Mouse (Mus musculus) forebrain, embryonic 15.5 days (tissue): Measurements from ENCODE around the gene Rufy4. TPM values are rescaled to one million over a fixed set of nuclear protein-coding genes. Genes with fewer than 3 reads are reported as not detected.
"Not testable (repeated sequence)": the region's sequence is repeated elsewhere in the genome, so short reads cannot be mapped to it uniquely, and the experiment has no call there.

Experiments used
- ATAC-seq: fragments of 200-750 bp; cut with Nextera tagmentation; replicated peaks from 2 replicates; pipeline ENCODE4 v1.8.0; 2017; ENCODE audit warnings: mild to moderate bottlenecking, moderate TSS enrichment, moderate library complexity
- H3K27ac ChIP-seq: fragments of 300-500 bp; sonication (generic); replicated peaks from 2 replicates; pipeline ENCODE4 v1.5.1; 2015; ENCODE audit warnings: mild to moderate bottlenecking, inconsistent platforms
- H3K27me3 ChIP-seq: fragments of 300-500 bp; sonication (generic); 2 replicates; pipeline ENCODE4 v1.6.1; 2015; ENCODE audit warnings: inconsistent platforms
- H3K36me3 ChIP-seq: fragments of 300-500 bp; sonication (generic); 2 replicates; pipeline ENCODE4 v1.6.1; 2015; ENCODE audit warnings: mild to moderate bottlenecking, inconsistent platforms
- H3K4me1 ChIP-seq: fragments of 300-500 bp; sonication (generic); 2 replicates; pipeline ENCODE4 v1.6.1; 2015; ENCODE audit warnings: inconsistent platforms
- H3K4me2 ChIP-seq: fragments of 300-500 bp; sonication (generic); replicated peaks from 2 replicates; pipeline ENCODE4 v1.6.1; 2015; ENCODE audit warnings: mild to moderate bottlenecking, inconsistent platforms
- H3K4me3 ChIP-seq: fragments of 300-500 bp; sonication (generic); 2 replicates; pipeline ENCODE4 v1.5.1; 2015; ENCODE audit warnings: mild to moderate bottlenecking, inconsistent platforms
- H3K9ac ChIP-seq: fragments of 300-500 bp; sonication (generic); replicated peaks from 2 replicates; pipeline ENCODE4 v1.6.1; 2015; ENCODE audit warnings: mild to moderate bottlenecking, inconsistent platforms
- H3K9me3 ChIP-seq: fragments of 300-500 bp; sonication (generic); 2 replicates; pipeline ENCODE4 v1.6.1; 2016; ENCODE audit warnings: inconsistent platforms
- WGBS: fragments of 180-500 bp; shearing (Covaris S2); methylation state at CpG from one replicate; pipeline ENCODE4 v1.1.7; 2015; ENCODE audit warnings: mixed read lengths; 5-methylcytosine and 5-hydroxymethylcytosine counted together
- polyA plus RNA-seq: library from polyadenylated mRNA; unstranded; fragments of >200 nt; fragmentation: Nextera tagmentation; extraction: Ambion mirVana; gene quantifications from 2 replicates; pipeline ENCODE4 v1.2.1, GENCODE M21; 2015

The Rufy4 gene
- polyA plus RNA-seq, 1 experiment from 2014 or later = 0.14 TPM

GRCm38 (mm10) chr1:74132011-74132410, 6.7 kb downstream of the Rufy4 start:
- Histone ChIP-seq H3K27me3 (no peaks in the 10 kb centered on the region), H3K9me3 (no peaks in the 10 kb centered on the region), H3K9ac (no peak overlapping the region), H3K4me2 (no peak overlapping the region), H3K27ac (no peak overlapping the region), H3K36me3 (no peaks in the 10 kb centered on the region), H3K4me1 (no peaks in the 10 kb centered on the region), H3K4me3 (no peak overlapping the region)
- no peak for ATAC-seq
- 79% methylated on average over 3 of the region's 3 CpGs for WGBS

DNA sequence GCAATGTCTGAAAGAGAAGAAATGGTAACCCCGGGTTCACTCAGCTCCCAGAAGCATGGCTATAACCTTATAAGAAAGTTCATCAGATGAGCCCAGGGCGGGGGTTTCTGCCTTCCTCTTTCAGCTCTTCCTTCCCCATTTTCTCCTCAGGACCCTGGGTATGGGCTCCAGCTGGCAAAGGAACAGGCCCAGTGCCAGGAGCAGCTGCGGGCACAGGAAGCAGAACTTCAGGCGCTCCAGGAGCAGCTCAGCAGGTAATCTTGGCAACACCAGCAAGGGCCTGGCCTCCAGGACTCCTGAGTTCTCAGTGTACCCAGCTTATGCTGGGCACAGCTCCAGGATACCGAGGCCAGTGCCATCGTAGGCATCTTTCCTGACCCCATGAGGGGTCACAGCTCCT, 8.6 kb downstream of the Rufy4 start:
- ATAC-seq = no peak
- Histone ChIP-seq H3K27ac (no peak overlapping the region), H3K9me3 (no peaks in the 10 kb centered on the region), H3K9ac (no peak overlapping the region), H3K4me2 (no peak overlapping the region), H3K4me3 (no peak overlapping the region), H3K27me3 (no peaks in the 10 kb centered on the region), H3K4me1 (no peaks in the 10 kb centered on the region), H3K36me3 (no peaks in the 10 kb centered on the region)
- WGBS = 73% methylated on average over 6 of the region's 6 CpGs

DNA sequence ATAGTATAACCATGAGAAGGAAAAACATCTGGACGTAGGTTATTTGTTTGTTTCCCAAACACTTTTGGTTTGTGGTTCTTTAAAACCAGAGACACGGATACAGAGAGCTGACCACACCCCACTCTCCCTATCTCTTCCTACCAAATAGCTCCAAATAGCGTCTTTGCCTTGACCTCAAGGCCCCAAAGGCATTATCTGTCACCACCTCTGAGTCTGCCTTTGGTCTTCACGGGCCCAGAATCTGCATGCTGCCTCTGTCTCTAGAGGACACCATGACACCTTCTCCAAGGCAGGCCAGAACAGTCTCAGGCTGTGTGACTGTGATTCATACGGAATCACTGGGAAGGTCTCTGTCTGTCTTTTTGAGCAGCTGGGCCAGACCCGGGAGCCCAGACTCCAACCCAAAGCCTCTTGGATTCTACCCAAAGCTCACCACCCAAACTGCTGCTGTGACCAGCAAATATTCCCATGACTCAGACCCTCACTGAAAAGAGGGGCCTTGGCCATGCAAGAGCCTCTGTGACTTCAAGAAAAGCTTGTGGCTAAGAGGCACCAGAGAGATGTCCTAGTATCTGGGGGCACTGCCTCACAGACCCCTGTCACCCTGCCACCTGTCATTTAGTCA, 10.1 kb downstream of the Rufy4 start:
- no peaks in the 10 kb centered on the region for H3K27me3 ChIP-seq
- no peaks in the 10 kb centered on the region for H3K36me3 ChIP-seq
- no peak overlapping the region for H3K4me2 ChIP-seq
- no peak overlapping the region for H3K9ac ChIP-seq
- H3K9me3 ChIP-seq = no peaks in the 10 kb centered on the region
- ATAC-seq = no peak
- WGBS = 80% methylated on average over 6 of the region's 6 CpGs
- no peak overlapping the region for H3K27ac ChIP-seq
- no peak overlapping the region for H3K4me3 ChIP-seq
- H3K4me1 ChIP-seq = no peaks in the 10 kb centered on the region

DNA sequence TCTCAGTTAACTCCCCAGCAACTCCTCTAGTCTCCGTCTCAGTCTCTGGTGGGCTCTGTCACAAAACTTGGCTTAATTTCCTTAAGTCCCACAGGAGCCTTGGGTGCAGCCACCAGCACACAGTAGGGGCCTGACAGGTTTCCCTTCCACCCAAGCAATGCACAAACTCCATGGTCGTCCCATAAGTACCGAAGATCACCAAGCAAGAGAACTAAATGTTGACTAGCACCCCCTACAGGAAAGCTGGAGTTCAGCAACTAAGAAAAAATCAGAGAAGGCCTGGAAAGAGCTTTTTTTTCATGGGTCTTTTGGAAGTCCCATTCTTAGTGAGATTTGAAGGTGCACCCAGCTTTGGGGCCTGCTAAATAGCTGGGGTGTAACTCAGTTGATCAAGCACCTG, 14.1 kb downstream of the Rufy4 start:
- Histone ChIP-seq H3K27me3 (no peaks in the 10 kb centered on the region), H3K9me3 (no peaks in the 10 kb centered on the region), H3K36me3 (no peaks in the 10 kb centered on the region), H3K27ac (no peak overlapping the region), H3K4me1 (no peaks in the 10 kb centered on the region), H3K4me3 (no peak overlapping the region), H3K4me2 (no peak overlapping the region), H3K9ac (no peak overlapping the region)
- WGBS = 53% methylated on average over 3 of the region's 3 CpGs
- no peak for ATAC-seq

DNA sequence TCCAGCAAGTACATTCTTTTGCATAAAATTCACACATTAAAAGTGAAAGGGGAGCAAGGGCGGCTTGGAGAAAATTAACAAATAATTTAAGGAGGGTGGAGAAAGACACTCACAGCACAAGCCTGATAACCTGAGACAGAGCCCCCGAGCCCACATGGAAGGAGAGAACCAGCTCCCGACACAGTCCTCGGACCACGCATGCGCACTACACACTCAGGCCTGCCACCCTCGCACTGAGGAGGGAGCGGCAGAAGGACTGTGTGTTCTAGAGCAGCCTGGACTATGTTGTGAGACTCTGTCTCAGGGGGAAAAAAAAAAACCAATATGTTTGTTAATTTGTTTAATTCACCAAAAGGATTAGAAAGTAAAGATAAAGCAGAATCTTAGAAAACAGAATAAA, 16.4 kb downstream of the Rufy4 start:
- H3K27me3 ChIP-seq = no peaks in the 10 kb centered on the region
- ATAC-seq = no peak
- H3K36me3 ChIP-seq = no peaks in the 10 kb centered on the region
- H3K4me2 ChIP-seq = no peak overlapping the region
- no peak overlapping the region for H3K4me3 ChIP-seq
- H3K27ac ChIP-seq = no peak overlapping the region
- H3K9ac ChIP-seq = no peak overlapping the region
- H3K9me3 ChIP-seq = no peaks in the 10 kb centered on the region
- H3K4me1 ChIP-seq = no peaks in the 10 kb centered on the region
- 73% methylated on average over 8 of the region's 8 CpGs for WGBS

DNA sequence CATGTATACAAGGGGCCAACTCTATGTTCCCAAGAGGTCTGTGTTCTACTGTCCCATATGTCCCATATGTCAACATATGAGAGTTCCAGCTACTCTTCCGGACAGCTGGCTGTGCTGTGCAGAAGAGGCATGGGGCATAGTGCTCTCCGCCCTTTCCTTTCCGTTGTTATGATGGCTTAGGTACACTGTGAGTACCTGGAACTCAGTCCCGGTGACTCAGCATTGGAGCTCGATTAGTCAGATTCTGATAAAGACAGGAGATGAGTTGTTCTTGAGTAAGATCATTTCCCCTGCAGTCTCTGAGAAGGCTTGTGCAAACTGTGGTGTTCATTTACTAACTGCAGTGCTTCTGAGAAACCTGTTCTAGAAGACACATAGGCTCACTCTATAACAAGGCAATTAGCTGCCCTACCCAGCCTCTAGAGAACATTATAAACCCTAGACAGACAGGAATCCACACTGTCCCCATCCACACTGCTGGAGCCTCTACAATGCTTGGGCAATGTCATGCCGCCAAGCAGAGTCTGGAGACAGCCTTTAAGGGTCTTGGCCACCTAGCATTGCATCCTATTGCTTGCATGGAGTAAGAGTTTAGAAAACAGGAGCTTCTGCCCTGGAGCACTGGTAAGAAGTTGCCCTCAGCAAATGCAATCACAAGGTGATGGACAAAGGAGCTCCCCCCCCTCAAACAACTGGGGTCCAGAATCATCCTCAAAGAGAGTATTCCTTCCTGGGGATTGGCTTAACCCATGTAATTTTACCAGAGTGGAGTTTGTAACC, 24.0 kb downstream of the Rufy4 start:
- no peak overlapping the region for H3K4me3 ChIP-seq
- no peaks in the 10 kb centered on the region for H3K27me3 ChIP-seq
- no peaks in the 10 kb centered on the region for H3K36me3 ChIP-seq
- H3K27ac ChIP-seq = no peak overlapping the region
- no peak for ATAC-seq
- no peak overlapping the region for H3K4me2 ChIP-seq
- no peaks in the 10 kb centered on the region for H3K9me3 ChIP-seq
- 90% methylated on average over 6 of the region's 6 CpGs for WGBS
- H3K4me1 ChIP-seq = no peaks in the 10 kb centered on the region
- H3K9ac ChIP-seq = no peak overlapping the region

GRCm38 (mm10) chr1:74150101-74150500, 24.8 kb downstream of the Rufy4 start:
- WGBS = 55% methylated on average over 3 of the region's 3 CpGs
- Histone ChIP-seq H3K4me2 (no peak overlapping the region), H3K27ac (no peak overlapping the region), H3K36me3 (no peaks in the 10 kb centered on the region), H3K9me3 (no peaks in the 10 kb centered on the region), H3K4me3 (no peak overlapping the region), H3K27me3 (no peaks in the 10 kb centered on the region), H3K9ac (no peak overlapping the region), H3K4me1 (no peaks in the 10 kb centered on the region)
- no peak for ATAC-seq

GRCm38 (mm10) chr1:74151091-74151490, 25.8 kb downstream of the Rufy4 start:
- H3K27me3 ChIP-seq = no peaks in the 10 kb centered on the region
- H3K4me2 ChIP-seq = no peak overlapping the region
- no peak overlapping the region for H3K9ac ChIP-seq
- no peak for ATAC-seq
- no peaks in the 10 kb centered on the region for H3K9me3 ChIP-seq
- WGBS = 88% methylated on average over 3 of the region's 3 CpGs
- no peak overlapping the region for H3K27ac ChIP-seq
- no peaks in the 10 kb centered on the region for H3K36me3 ChIP-seq
- no peaks in the 10 kb centered on the region for H3K4me1 ChIP-seq
- no peak overlapping the region for H3K4me3 ChIP-seq

DNA sequence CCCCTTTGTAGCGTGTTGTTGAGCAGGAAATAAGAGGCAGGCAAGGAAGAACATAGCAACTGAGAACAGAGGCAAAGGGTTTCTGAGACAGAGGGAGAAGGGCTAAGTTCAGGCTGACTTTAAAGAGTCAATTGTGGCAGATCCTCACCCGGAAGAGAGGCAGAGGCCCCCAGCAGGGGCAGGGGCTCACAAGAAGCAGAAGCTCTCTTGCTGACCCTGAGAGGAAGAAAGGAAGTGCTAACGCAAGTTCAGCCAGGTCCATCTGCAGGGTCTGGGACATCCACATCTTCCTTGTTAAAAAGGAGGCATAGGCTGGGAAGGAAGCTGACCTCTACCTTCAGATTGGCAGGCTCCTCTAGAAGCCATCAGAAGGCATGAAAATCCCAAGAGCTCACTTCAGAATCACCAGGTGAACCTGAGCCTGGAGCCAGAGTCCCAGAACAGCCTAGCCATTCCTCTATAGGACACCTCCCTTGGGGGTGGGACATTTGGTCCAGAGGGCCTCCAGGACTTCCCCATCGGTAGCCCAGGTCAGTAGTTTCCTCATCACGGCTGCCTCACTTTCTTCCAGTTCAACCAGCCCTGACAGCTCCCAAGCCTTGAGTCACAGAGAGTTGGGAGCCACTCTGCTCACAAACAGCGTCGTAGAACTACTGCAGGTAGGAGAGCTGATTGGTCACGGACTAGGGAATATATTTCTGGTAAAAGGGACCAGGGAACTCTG, 28.3 kb downstream of the Rufy4 start, which contains the start of gene Cxcr2:
Gene Cxcr2, plus strand, starts transcription at position 529 of the 724 bp plus-strand sequence.
- H3K36me3 ChIP-seq = no peaks in the 10 kb centered on the region
- H3K4me3 ChIP-seq = no peak within 1 kb of the TSS
- WGBS = 84% methylated on average over 8 of the region's 8 CpGs
- H3K9me3 ChIP-seq = no peaks in the 10 kb centered on the region
- H3K4me2 ChIP-seq = no peak within 1 kb of the TSS
- H3K4me1 ChIP-seq = no peaks in the 10 kb centered on the region
- no peaks in the 10 kb centered on the region for H3K27me3 ChIP-seq
- H3K27ac ChIP-seq = no peak within 1 kb of the TSS
- ATAC-seq = no peak
- no peak within 1 kb of the TSS for H3K9ac ChIP-seq

DNA sequence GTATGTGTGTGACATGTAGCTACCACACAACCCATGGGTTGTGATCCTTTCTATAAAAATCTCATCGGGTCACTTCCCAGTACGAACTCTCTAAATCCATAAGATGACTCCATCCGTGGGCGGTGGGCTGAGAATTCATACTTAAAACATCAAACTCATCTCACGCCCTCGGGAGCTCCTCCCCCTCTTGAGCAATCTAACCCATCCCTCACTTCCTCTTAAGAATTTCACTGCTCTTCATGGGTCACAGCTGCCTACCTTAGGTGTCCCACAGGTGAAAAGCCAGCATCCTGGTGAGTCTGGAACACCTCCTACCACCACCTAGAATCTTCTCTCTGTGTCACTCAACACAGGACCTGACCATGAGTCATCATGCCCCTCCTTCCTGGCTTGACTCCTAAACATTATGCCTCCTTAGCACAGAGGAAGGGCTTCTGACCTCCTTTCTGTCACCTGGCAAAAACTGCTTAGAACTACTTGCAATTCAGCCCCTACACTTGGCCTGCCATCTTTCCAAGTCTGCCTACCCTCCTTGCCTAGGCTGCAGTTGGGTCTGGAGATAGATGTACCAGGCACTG, 30.2 kb downstream of the Rufy4 start:
- Histone ChIP-seq H3K9me3 (no peaks in the 10 kb centered on the region), H3K9ac (no peak overlapping the region), H3K4me2 (no peak overlapping the region), H3K4me1 (no peaks in the 10 kb centered on the region), H3K27me3 (no peaks in the 10 kb centered on the region), H3K27ac (no peak overlapping the region), H3K4me3 (no peak overlapping the region), H3K36me3 (no peaks in the 10 kb centered on the region)
- no peak for ATAC-seq
- 90% methylated on average over 6 of the region's 6 CpGs for WGBS

DNA sequence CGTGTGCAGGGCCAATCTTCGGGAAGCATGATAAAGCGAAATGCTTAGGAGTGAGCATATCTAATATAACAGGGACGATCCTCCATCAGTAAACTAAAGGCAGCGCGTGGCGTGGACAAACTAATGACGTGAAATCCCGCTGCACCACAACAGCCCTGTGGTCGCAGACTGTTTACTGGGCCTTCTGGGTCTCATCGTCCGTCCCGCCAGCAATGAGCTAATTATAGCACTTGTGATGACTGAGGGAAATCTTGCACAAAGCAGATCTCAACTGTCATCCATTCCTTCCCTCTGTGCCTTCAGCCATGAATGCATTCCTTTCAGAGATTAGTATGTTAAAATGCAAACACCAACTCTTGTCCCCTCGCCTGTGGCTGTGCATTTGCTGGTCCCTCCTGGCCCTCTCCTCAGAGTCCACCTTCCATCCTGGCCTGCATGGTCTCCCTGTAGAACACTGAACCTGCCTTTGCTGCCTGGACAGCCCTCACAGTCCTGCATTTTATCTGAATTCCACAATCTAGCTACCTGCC, 31.1 kb downstream of the Rufy4 start:
- ATAC-seq = no peak
- Histone ChIP-seq H3K36me3 (no peaks in the 10 kb centered on the region), H3K4me1 (no peaks in the 10 kb centered on the region), H3K9me3 (no peaks in the 10 kb centered on the region), H3K4me3 (no peak overlapping the region), H3K27me3 (no peaks in the 10 kb centered on the region), H3K27ac (no peak overlapping the region), H3K4me2 (no peak overlapping the region), H3K9ac (no peak overlapping the region)
- 62% methylated on average over 14 of the region's 14 CpGs for WGBS

DNA sequence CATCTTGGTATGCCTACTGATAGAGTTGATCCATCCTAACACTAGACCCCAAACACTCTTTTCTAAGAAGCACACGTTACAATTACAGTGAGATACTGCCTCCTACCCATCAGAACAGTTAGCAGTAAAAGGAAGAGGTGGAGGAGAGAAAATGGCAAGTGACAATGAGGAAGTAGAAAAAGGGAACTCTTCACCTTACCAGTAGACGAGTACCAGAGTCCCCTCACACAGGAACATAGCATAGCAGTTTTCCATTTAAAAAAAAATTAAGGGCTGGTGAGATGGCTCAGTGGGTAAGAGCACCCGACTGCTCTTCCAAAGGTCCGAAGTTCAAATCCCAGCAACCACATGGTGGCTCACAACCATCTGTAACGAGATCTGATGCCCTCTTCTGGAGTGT, 34.3 kb downstream of the Rufy4 start:
- not testable (repeated sequence) for H3K4me2 ChIP-seq, ATAC-seq, H3K27me3 ChIP-seq, H3K36me3 ChIP-seq, H3K4me3 ChIP-seq, H3K27ac ChIP-seq, H3K9me3 ChIP-seq, H3K4me1 ChIP-seq, H3K9ac ChIP-seq
- 89% methylated on average over 5 of the region's 5 CpGs for WGBS
